Mouse (Mus musculus): ENCODE data around the gene Abi1. TPM values are rescaled to one million over a fixed set of nuclear protein-coding genes. Genes with fewer than 3 reads are reported as not detected.
A peak's percentile ranks its signal among the peaks of the same experiment; 100 is the strongest.
"Not testable (repeated sequence)": the region's sequence is repeated elsewhere in the genome, so short reads cannot be mapped to it uniquely, and the experiment has no call there.

Abi1 gene
- polyA plus RNA-seq, 1 experiment from 2014 or later: 50.8 TPM

- WGBS: 85% methylated on average over 4 of the region's 4 CpGs
- Histone ChIP-seq H3K9me3 (ENCODE audit: control insufficient read depth, low read length) (no peaks in the 10 kb centered on the region), H3K4me2 (ENCODE audit: low read depth, low read length) (no peak overlapping the region), H3K27me3 (replicated peaks; ENCODE audit: control insufficient read depth, insufficient read depth, low read length) (no peaks in the 10 kb centered on the region), H3K4me3 (ENCODE audit: low read depth, low read length) (no peak overlapping the region), H3K36me3 (ENCODE audit: control insufficient read depth, insufficient read depth, low read length) (no peaks in the 10 kb centered on the region), H3K27ac (replicated peaks; ENCODE audit: low read depth, low read length) (no peak overlapping the region), H3K4me1 (ENCODE audit: control insufficient read depth, insufficient read depth, low read length) (no peaks in the 10 kb centered on the region), H3K9ac (ENCODE audit: low read depth, low read length) (no peak overlapping the region)
- ATAC-seq (ENCODE audit: low read depth): no peak
- no peak for DNase-seq (ENCODE audit: low spot score)
Measured at GRCm38 (mm10) chr2:23023714-23024282, 16.2 kb downstream of the Abi1 start.

GRCm38 (mm10) chr2:23023023-23023422 lies 17.0 kb downstream of the Abi1 start:
- ATAC-seq (ENCODE audit: low read depth): no peak
- Histone ChIP-seq H3K9ac (ENCODE audit: low read depth, low read length) (no peak overlapping the region), H3K4me2 (ENCODE audit: low read depth, low read length) (no peak overlapping the region), H3K4me3 (ENCODE audit: low read depth, low read length) (no peak overlapping the region), H3K27me3 (replicated peaks; ENCODE audit: control insufficient read depth, insufficient read depth, low read length) (no peaks in the 10 kb centered on the region), H3K9me3 (ENCODE audit: control insufficient read depth, low read length) (no peaks in the 10 kb centered on the region), H3K4me1 (ENCODE audit: control insufficient read depth, insufficient read depth, low read length) (no peaks in the 10 kb centered on the region), H3K36me3 (ENCODE audit: control insufficient read depth, insufficient read depth, low read length) (no peaks in the 10 kb centered on the region), H3K27ac (replicated peaks; ENCODE audit: low read depth, low read length) (no peak overlapping the region)
- DNase-seq (ENCODE audit: low spot score): no peak
- WGBS: 83% methylated on average over 3 of the region's 3 CpGs

DNA sequence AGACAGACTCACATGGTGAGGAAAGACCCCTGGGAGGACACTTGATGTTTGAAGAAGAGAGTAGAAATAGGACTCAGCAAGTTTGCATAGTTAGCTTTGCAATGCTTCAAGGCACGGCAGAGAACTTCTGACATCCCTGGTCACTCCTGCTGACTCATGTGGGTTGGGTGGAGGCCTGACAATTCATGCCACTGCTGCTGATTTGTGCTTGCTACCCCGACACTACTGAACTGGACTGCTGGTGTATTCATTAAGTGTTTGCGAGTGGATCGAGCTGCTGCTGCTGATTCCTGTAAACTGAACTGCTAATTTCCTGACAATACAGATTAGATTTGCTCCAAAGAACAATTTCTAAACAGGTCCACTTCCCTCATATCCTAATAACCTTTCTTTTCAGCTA lies 18.3 kb downstream of the Abi1 start:
- Histone ChIP-seq H3K9ac (ENCODE audit: low read depth, low read length) (no peak overlapping the region), H3K36me3 (ENCODE audit: control insufficient read depth, insufficient read depth, low read length) (no peaks in the 10 kb centered on the region), H3K4me3 (ENCODE audit: low read depth, low read length) (no peak overlapping the region), H3K27me3 (replicated peaks; ENCODE audit: control insufficient read depth, insufficient read depth, low read length) (no peaks in the 10 kb centered on the region), H3K9me3 (ENCODE audit: control insufficient read depth, low read length) (no peaks in the 10 kb centered on the region), H3K4me2 (ENCODE audit: low read depth, low read length) (no peak overlapping the region), H3K4me1 (ENCODE audit: control insufficient read depth, insufficient read depth, low read length) (no peaks in the 10 kb centered on the region), H3K27ac (replicated peaks; ENCODE audit: low read depth, low read length) (no peak overlapping the region)
- ATAC-seq (ENCODE audit: low read depth) (no peak), DNase-seq (ENCODE audit: low spot score) (no peak)
- 70% methylated on average over 4 of the region's 4 CpGs for WGBS

DNA sequence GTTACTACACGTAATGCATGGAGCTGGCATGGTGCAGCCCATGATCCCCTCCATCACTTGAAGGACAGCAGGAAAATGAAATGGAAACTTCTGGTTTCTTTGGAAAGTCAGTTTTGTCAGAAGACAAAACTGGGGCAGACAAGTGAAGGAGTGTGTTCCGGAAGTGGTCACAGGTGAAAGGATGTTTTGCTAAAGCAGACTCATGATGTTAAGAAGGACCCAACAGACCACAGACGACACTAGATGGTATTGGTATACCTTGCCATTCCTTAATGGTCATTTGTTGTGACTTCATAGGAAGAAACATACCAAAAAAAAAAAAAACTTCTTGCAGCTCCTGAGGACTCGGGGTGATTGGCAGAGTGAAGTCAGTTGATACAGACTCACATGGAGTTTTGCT lies 18.7 kb downstream of the Abi1 start:
- no peak for DNase-seq (ENCODE audit: low spot score)
- no peak for ATAC-seq (ENCODE audit: low read depth)

DNA sequence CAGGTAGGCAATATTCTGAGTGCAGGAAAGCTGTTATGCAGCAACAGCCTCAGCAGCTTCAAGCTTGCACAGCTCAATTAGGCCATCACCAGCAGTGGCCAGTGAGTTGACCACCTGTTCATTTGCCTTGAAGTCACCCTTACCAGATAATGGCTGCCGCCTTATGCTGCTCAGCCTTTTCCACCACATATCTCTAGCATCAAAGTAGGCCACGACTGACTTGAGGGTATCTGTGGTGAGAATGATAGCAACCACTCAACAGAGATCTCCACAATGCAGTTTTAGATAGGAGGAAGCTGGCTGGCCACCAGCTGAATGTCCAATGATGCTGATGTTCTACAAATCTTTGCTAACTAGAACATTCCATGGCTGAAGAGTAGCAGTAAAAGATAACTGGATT lies 20.9 kb downstream of the Abi1 start:
- no peak for DNase-seq (ENCODE audit: low spot score)
- Histone ChIP-seq H3K4me1 (ENCODE audit: control insufficient read depth, insufficient read depth, low read length) (peaks cover 4% of the 10 kb centered on the region; the same call in 1 of the 2 replicates), H3K4me3 (ENCODE audit: low read depth, low read length) (no peak overlapping the region), H3K4me2 (ENCODE audit: low read depth, low read length) (no peak overlapping the region), H3K9me3 (ENCODE audit: control insufficient read depth, low read length) (no peaks in the 10 kb centered on the region), H3K9ac (ENCODE audit: low read depth, low read length) (no peak overlapping the region), H3K27me3 (replicated peaks; ENCODE audit: control insufficient read depth, insufficient read depth, low read length) (no peaks in the 10 kb centered on the region), H3K36me3 (ENCODE audit: control insufficient read depth, insufficient read depth, low read length) (no peaks in the 10 kb centered on the region), H3K27ac (replicated peaks; ENCODE audit: low read depth, low read length) (no peak overlapping the region)
- 90% methylated on average over 2 of the region's 2 CpGs for WGBS
- ATAC-seq (ENCODE audit: low read depth): no peak

More for the DNA sequence above, 18.7 kb downstream of the Abi1 start:
- H3K9ac ChIP-seq (ENCODE audit: low read depth, low read length): no peak overlapping the region
- no peaks in the 10 kb centered on the region for H3K36me3 ChIP-seq (ENCODE audit: control insufficient read depth, insufficient read depth, low read length)
- no peak overlapping the region for H3K4me2 ChIP-seq (ENCODE audit: low read depth, low read length)
- no peaks in the 10 kb centered on the region for H3K27me3 ChIP-seq (replicated peaks; ENCODE audit: control insufficient read depth, insufficient read depth, low read length)
- no peak overlapping the region for H3K27ac ChIP-seq (replicated peaks; ENCODE audit: low read depth, low read length)
- no peak overlapping the region for H3K4me3 ChIP-seq (ENCODE audit: low read depth, low read length)
- H3K9me3 ChIP-seq (ENCODE audit: control insufficient read depth, low read length): no peaks in the 10 kb centered on the region
- WGBS: 90% methylated on average over 4 of the region's 4 CpGs
- H3K4me1 ChIP-seq (ENCODE audit: control insufficient read depth, insufficient read depth, low read length): no peaks in the 10 kb centered on the region

GRCm38 (mm10) chr2:23016121-23016520 lies 23.9 kb downstream of the Abi1 start:
- DNase-seq (ENCODE audit: low spot score): no peak
- H3K4me1 ChIP-seq (ENCODE audit: control insufficient read depth, insufficient read depth, low read length): peaks cover 4% of the 10 kb centered on the region; the same call in 1 of the 2 replicates
- no peak overlapping the region for H3K4me2 ChIP-seq (ENCODE audit: low read depth, low read length)
- WGBS: 73% methylated on average over 3 of the region's 3 CpGs
- no peaks in the 10 kb centered on the region for H3K36me3 ChIP-seq (ENCODE audit: control insufficient read depth, insufficient read depth, low read length)
- no peak overlapping the region for H3K4me3 ChIP-seq (ENCODE audit: low read depth, low read length)
- no peaks in the 10 kb centered on the region for H3K27me3 ChIP-seq (replicated peaks; ENCODE audit: control insufficient read depth, insufficient read depth, low read length)
- H3K9ac ChIP-seq (ENCODE audit: low read depth, low read length): no peak overlapping the region
- no peaks in the 10 kb centered on the region for H3K9me3 ChIP-seq (ENCODE audit: control insufficient read depth, low read length)
- ATAC-seq (ENCODE audit: low read depth): no peak
- no peak overlapping the region for H3K27ac ChIP-seq (replicated peaks; ENCODE audit: low read depth, low read length)

DNA sequence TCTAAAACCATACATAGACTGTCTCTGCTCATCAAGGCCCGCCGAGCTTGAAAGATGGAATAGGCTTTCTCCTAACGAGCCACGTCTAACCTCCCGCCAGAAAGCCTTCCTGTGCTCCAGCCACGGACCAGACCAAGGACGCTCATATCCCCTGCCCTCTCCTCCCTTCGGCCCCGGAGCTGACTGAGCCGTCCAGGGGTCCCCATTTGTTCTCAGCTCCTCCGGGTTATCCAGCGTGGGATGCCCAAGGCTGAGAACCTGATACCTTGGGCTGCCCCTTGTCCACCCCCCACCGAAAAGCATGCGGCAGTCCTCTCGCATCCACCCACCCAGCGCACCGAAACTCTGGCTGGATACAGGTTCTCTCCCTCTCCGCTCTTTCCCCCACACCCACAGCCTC lies 24.7 kb downstream of the Abi1 start:
- Histone ChIP-seq H3K4me2 (ENCODE audit: low read depth, low read length) (no peak overlapping the region), H3K4me1 (ENCODE audit: control insufficient read depth, insufficient read depth, low read length) (peaks cover 4% of the 10 kb centered on the region; the same call in 1 of the 2 replicates), H3K9ac (ENCODE audit: low read depth, low read length) (no peak overlapping the region), H3K9me3 (ENCODE audit: control insufficient read depth, low read length) (no peaks in the 10 kb centered on the region), H3K27me3 (replicated peaks; ENCODE audit: control insufficient read depth, insufficient read depth, low read length) (no peaks in the 10 kb centered on the region), H3K27ac (replicated peaks; ENCODE audit: low read depth, low read length) (no peak overlapping the region), H3K36me3 (ENCODE audit: control insufficient read depth, insufficient read depth, low read length) (no peaks in the 10 kb centered on the region), H3K4me3 (ENCODE audit: low read depth, low read length) (no peak overlapping the region)
- no peak for DNase-seq (ENCODE audit: low spot score)
- 37% methylated on average over 18 of the region's 18 CpGs for WGBS
- ATAC-seq (ENCODE audit: low read depth): peak; percentile 37; the same call in 1 of the 2 replicates

GRCm38 (mm10) chr2:23014935-23015334 lies 25.1 kb downstream of the Abi1 start:
- 38% methylated on average over 1 of the region's 3 CpGs for WGBS
- H3K4me2 ChIP-seq (ENCODE audit: low read depth, low read length); H3K4me3 ChIP-seq (ENCODE audit: low read depth, low read length); H3K4me1 ChIP-seq (ENCODE audit: control insufficient read depth, insufficient read depth, low read length); H3K9me3 ChIP-seq (ENCODE audit: control insufficient read depth, low read length); H3K9ac ChIP-seq (ENCODE audit: low read depth, low read length); H3K27me3 ChIP-seq (replicated peaks; ENCODE audit: control insufficient read depth, insufficient read depth, low read length); H3K36me3 ChIP-seq (ENCODE audit: control insufficient read depth, insufficient read depth, low read length); H3K27ac ChIP-seq (replicated peaks; ENCODE audit: low read depth, low read length): not testable (repeated sequence)
- peak; percentile 18; the same call in 1 of the 2 replicates for ATAC-seq (ENCODE audit: low read depth)
- DNase-seq (ENCODE audit: low spot score): peak; percentile 31

DNA sequence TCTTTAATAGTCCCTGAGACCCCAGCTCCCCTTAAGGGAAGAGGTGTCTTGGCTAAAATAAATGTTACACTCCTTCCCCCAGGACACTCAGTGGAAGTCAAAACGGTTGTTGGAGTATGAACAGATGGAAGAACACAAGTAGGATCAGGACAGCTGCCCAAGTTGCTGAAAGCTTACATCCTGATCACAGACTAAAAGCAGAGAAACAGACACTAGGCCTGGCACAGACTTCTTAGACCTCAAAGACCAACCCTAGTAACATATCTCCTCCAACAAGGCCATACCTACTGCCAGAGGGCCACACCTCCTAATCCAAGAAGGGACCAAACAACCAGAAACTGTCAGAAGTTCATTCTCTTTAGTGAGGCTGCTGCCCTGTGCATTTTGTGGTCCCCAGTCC lies 31.8 kb downstream of the Abi1 start:
- no peak overlapping the region for H3K9ac ChIP-seq (ENCODE audit: low read depth, low read length)
- no peak for DNase-seq (ENCODE audit: low spot score)
- H3K27me3 ChIP-seq (replicated peaks; ENCODE audit: control insufficient read depth, insufficient read depth, low read length): no peaks in the 10 kb centered on the region
- no peaks in the 10 kb centered on the region for H3K9me3 ChIP-seq (ENCODE audit: control insufficient read depth, low read length)
- H3K27ac ChIP-seq (replicated peaks; ENCODE audit: low read depth, low read length): no peak overlapping the region
- no peak for ATAC-seq (ENCODE audit: low read depth)
- H3K4me2 ChIP-seq (ENCODE audit: low read depth, low read length): no peak overlapping the region
- WGBS: 85% methylated on average over 1 of the region's 1 CpGs
- no peaks in the 10 kb centered on the region for H3K4me1 ChIP-seq (ENCODE audit: control insufficient read depth, insufficient read depth, low read length)
- peaks cover 3% of the 10 kb centered on the region; the same call in 1 of the 2 replicates for H3K36me3 ChIP-seq (ENCODE audit: control insufficient read depth, insufficient read depth, low read length)
- no peak overlapping the region for H3K4me3 ChIP-seq (ENCODE audit: low read depth, low read length)
